8 mouse cellular contexts compared by ENCODE assay signal in the genomic region with DNA sequence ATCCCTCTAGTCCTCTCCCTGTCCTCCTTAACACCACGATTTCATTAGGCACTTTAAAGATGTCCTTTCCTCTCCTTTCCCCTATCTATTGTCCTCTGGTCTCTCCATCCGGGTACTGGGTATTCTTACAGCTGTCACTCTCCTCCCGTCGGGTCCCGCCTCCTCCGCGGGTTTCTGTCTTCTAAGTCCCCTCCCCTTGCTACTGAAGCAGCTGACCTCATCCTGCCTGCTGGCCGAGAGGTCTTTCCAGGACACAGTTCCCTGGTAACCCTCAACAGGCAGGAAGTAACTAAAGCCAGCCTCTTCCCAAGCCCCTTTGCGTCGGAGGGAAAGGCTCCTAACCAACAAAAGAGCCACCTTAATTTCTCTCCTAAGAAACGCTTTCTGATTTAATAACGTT. TPM values are rescaled to one million over a fixed set of nuclear protein-coding genes. Genes with fewer than 3 reads are reported as not detected.
DNase-seq lines count a peak whose midpoint lies in the region; ATAC-seq lines count a peak whose summit lies in the region.

No protein-coding gene starts in this region.

- peak; percentile 83 for ATAC-seq in granulocyte monocyte progenitor cell, adult 5-6 weeks (replicated peaks; ENCODE audit: poor library complexity, severe bottlenecking)
- ATAC-seq in limb, embryonic 12.5 days (ENCODE audit: insufficient number of reproducible peaks, insufficient read depth, low FRiP score, low TSS enrichment, low read depth): no peak
- ATAC-seq in midbrain, embryonic 14.5 days (ENCODE audit: low FRiP score, low TSS enrichment): peak; percentile 38; the same call in 1 of the 2 replicates

- no peaks in the 10 kb centered on the region for H3K9me3 ChIP-seq in limb, embryonic 12.5 days
- H3K9me3 ChIP-seq in midbrain, embryonic 14.5 days (ENCODE audit: control insufficient read depth, low read length): no peaks in the 10 kb centered on the region

- no peak overlapping the region for H3K4me3 ChIP-seq in limb, embryonic 12.5 days (replicated peaks)
- H3K4me3 ChIP-seq in midbrain, embryonic 14.5 days (replicated peaks; ENCODE audit: low read depth, low read length): no peak overlapping the region

- H3K27me3 ChIP-seq in limb, embryonic 12.5 days: no peaks in the 10 kb centered on the region
- no peaks in the 10 kb centered on the region for H3K27me3 ChIP-seq in midbrain, embryonic 14.5 days (ENCODE audit: control insufficient read depth, insufficient read depth, low read length)

- no peaks in the 10 kb centered on the region; the same call in 1 of the 2 replicates for H3K4me1 ChIP-seq in limb, embryonic 12.5 days (replicated peaks)
- H3K4me1 ChIP-seq in midbrain, embryonic 14.5 days (ENCODE audit: control insufficient read depth, insufficient read depth, low read length): no peaks in the 10 kb centered on the region

- H3K36me3 ChIP-seq in limb, embryonic 12.5 days: no peaks in the 10 kb centered on the region
- no peaks in the 10 kb centered on the region for H3K36me3 ChIP-seq in midbrain, embryonic 14.5 days (ENCODE audit: control insufficient read depth, insufficient read depth, low read length)

- DNase-seq in urinary bladder, postnatal 14 days (ENCODE audit: low spot score): peak; percentile 74
- no peak for DNase-seq in urinary bladder, adult 2 months (ENCODE audit: low spot score)
- DNase-seq in embryo, embryonic 11.5 days (ENCODE audit: low read depth, low spot score): peak; percentile 49
- DNase-seq in kidney, adult 11 months: peak; percentile 85
- DNase-seq in midbrain, embryonic 14.5 days: peak; percentile 67
- DNase-seq in spleen, adult 18-20 months: peak; percentile 47 to 48

- no peak overlapping the region for H3K9ac ChIP-seq in limb, embryonic 12.5 days (replicated peaks)
- no peak overlapping the region for H3K9ac ChIP-seq in midbrain, embryonic 14.5 days (replicated peaks; ENCODE audit: low read length)

- H3K27ac ChIP-seq in limb, embryonic 12.5 days: no peak overlapping the region
- no peak overlapping the region for H3K27ac ChIP-seq in midbrain, embryonic 14.5 days (replicated peaks; ENCODE audit: low read depth, low read length)

- 6% methylated on average over 12 of the region's 12 CpGs for WGBS in limb, embryonic 12.5 days
- WGBS in midbrain, embryonic 14.5 days: 2% methylated on average over 12 of the region's 12 CpGs

- peak overlapping the region; percentile 32 for H3K4me2 ChIP-seq in limb, embryonic 12.5 days
- 0 out of 2 replicates have a peak overlapping the region, but pooled peaks have one; percentile 11 for H3K4me2 ChIP-seq in midbrain, embryonic 14.5 days (ENCODE audit: low read length)

RNA-seq across cellular contexts. Expression of a gene that starts 5.4 kb away (rescaled TPM):
- polyA plus RNA-seq in urinary bladder, adult 2 months (2012; rRNA removed): 3.2 and 5.1 TPM in 2 replicates
- total RNA-seq in granulocyte monocyte progenitor cell, adult 5-6 weeks (2014; fragmentation: Nextera tagmentation): 23.2 and 24.2 TPM in 2 replicates
- total RNA-seq in granulocyte monocyte progenitor cell, adult 5-6 weeks (2017): 38.9 and 42.7 TPM in 2 replicates
- 51.6 and 54.9 TPM in 2 replicates for polyA plus RNA-seq in limb, embryonic 12.5 days (2016; fragmentation: Nextera tagmentation; extraction: Ambion mirVana)
- polyA plus RNA-seq in midbrain, embryonic 14.5 days (2014; fragmentation: Nextera tagmentation; extraction: Ambion mirVana): 39.8 and 41.5 TPM in 2 replicates

RNA-seq across cellular contexts. Expression of a gene that starts 26.1 kb away (rescaled TPM):
- polyA plus RNA-seq in urinary bladder, adult 2 months (2012; rRNA removed): 22.5 and 29.1 TPM in 2 replicates
- total RNA-seq in granulocyte monocyte progenitor cell, adult 5-6 weeks (2014; fragmentation: Nextera tagmentation): 42.4 and 47.8 TPM in 2 replicates
- total RNA-seq in granulocyte monocyte progenitor cell, adult 5-6 weeks (2017): 59.2 and 71.6 TPM in 2 replicates
- polyA plus RNA-seq in limb, embryonic 12.5 days (2016; fragmentation: Nextera tagmentation; extraction: Ambion mirVana): 114 TPM in 2 replicates
- polyA plus RNA-seq in midbrain, embryonic 14.5 days (2014; fragmentation: Nextera tagmentation; extraction: Ambion mirVana): 155 and 208 TPM in 2 replicates
